Mouse (Mus musculus): ENCODE data around the gene Acsm2.

Acsm2 gene

GRCm38 (mm10) chr7:119554040-119554439 is at the start of gene Acsm2:
Gene Acsm2, plus strand, starts transcription at chr7:119554340.
- DNase-seq (ENCODE audit: low read depth, low spot score): no peak

DNA sequence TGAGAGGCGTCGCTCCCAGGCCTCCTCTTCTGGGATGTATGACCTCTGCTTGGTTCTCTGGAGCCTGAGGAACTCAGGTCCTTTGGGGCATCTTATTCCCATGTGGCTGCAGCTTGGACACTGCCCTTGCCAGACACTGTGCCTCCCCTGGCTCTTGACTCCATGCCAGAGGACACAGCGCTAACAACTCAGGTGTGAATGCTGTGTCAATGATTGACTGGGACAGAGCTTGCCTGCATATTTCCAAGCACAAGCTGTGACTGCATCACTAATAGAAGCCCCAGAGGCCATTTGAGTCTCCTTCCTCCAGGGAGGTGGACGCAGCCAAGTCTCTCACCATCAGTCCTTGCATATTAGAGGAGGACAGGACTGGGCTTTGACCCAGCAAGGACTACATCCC is 43.0 kb upstream of the Acsm2 start:
- DNase-seq (ENCODE audit: low read depth, low spot score): no peak

GRCm38 (mm10) chr7:119513056-119513455 is 41.1 kb upstream of the Acsm2 start:
- peak; percentile 8 for DNase-seq (ENCODE audit: low read depth, low spot score)

GRCm38 (mm10) chr7:119515492-119516271 is 38.5 kb upstream of the Acsm2 start:
- peak; percentile 6 for DNase-seq (ENCODE audit: low read depth, low spot score)

GRCm38 (mm10) chr7:119516272-119516558 is 37.9 kb upstream of the Acsm2 start:
- no peak for DNase-seq (ENCODE audit: low read depth, low spot score)

- DNase-seq (ENCODE audit: low read depth, low spot score): no peak
Observed at GRCm38 (mm10) chr7:119519163-119519562, 35.0 kb upstream of the Acsm2 start, which contains the start of gene Acsm5. Gene Acsm5, plus strand, starts transcription at chr7:119519463.

DNA sequence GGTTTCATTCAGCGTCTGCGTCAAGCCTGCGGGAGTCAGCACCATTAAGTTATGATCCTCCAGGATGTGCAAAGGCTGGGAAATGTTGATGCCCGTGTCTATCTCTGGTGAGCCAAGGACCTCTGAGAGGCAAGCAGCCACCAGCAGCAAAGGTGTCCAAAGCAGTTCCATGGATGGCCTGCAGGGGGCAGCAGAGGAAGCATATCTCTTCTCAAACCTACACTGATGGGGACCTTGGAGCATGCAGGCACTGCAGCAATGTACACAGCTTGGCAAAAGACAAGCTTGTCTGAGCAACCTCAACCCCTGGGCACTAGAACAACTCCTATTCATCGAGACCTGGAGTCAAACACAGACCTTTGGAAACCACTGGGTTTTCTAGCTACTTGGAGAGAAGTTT is 34.5 kb upstream of the Acsm2 start:
- DNase-seq (ENCODE audit: low read depth, low spot score): peak; percentile 20

DNA sequence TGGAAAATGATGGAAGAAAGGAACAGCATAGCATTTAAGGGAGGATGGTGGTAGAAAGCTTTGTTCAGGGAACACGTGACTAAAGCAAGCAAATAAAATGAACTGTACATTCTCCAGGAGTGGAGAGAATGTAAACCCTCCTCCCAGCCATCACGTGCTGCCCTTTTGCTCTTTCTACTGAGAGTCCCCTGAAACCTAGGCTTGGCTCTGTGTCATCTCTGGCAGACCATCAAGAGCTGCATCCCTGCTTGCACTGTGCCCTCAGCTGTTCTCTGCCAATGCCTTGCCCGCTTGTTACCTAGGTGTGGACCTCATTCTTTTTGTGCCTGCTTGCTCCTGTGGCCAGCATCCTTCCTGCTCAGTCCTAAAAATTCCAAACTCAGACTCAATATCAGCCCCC is 32.3 kb upstream of the Acsm2 start:
- no peak for DNase-seq (ENCODE audit: low read depth, low spot score)

DNA sequence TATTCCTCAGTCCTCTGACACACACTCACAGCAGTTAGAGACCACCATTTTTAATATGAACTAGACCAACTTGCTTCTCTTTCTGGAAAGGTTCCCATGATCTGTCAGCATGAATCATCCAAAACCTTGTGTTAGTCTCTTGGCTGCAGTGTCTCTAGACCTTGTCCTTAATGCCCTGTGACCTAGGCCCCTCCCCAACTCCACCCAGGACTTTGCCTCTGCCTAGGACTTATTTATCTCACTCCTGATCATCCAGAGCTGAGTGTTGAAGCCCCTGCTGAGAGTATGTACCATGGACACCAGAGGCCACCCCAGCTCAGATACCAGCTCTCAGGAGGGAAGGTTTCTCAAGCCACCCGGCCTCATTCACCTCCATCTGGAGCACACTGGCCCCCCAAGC is 31.8 kb upstream of the Acsm2 start:
- DNase-seq (ENCODE audit: low read depth, low spot score): no peak

GRCm38 (mm10) chr7:119523389-119523788 is 30.8 kb upstream of the Acsm2 start, which contains the start of gene Pdilt:
Gene Pdilt, minus strand, starts transcription at chr7:119523489.
- DNase-seq (ENCODE audit: low read depth, low spot score): no peak

DNA sequence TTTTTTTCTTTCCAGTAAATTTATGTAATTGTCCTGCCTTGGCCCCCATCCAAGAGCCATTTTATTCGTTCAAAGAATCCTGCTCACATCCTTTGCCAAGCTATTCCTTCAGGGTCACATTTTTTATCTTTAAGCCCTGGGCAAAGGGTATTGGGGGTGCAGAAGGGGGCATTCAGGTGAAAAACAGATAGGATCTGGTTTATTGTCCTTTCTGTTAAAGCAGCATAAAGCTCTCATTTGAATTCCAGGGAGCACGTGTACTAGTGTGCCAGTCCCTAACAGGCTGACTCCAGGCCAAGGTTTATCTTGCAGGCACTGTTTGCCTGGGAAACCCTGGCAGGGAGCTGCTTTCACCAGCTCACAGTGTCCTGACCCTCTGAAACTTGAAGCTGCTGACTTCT is 28.3 kb upstream of the Acsm2 start:
- no peak for DNase-seq (ENCODE audit: low read depth, low spot score)

- no peak for DNase-seq (ENCODE audit: low read depth, low spot score)
Observed at GRCm38 (mm10) chr7:119526486-119526885, 27.7 kb upstream of the Acsm2 start.

DNA sequence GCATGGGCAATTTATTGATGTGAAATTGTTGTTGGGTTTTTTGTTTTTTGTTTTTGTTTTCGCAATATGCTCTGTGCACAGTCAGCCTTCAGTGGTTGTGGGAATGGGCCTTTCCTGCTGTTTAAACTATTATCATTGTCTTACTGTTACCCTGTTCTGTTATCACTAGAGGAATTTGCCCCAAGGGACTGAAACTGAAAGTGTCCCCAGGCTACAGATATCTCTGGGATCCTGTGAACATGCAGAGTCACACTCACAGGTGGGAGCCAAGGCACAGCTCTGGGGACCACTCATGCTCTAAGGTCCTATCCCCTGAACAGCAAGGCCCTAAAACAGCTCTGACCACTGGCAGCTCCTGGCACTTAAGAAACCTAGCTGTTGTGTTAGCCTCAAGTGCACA is 27.0 kb upstream of the Acsm2 start:
- DNase-seq (ENCODE audit: low read depth, low spot score): no peak

DNA sequence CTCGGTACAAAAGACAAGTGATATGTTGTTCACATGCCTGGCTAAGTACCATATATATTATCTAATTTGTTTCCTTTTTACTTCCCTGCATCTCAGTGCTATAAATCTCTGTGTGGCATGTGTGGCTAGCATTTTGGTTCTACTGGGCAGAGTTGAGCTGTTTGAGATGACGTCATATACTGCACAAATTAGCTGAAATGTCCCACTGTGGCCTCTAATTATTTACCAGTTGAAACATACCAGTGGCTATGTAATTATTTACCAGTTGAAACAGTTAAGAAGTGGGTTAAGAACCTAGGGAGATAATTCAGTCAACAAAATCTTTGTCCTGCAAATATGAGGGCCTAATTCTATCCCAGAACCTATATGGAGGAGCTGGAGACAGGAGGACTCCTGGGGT is 26.6 kb upstream of the Acsm2 start:
- no peak for DNase-seq (ENCODE audit: low read depth, low spot score)

GRCm38 (mm10) chr7:119528617-119529016 is 25.5 kb upstream of the Acsm2 start:
- DNase-seq (ENCODE audit: low read depth, low spot score): no peak

GRCm38 (mm10) chr7:119532924-119533323 is 21.2 kb upstream of the Acsm2 start:
- no peak for DNase-seq (ENCODE audit: low read depth, low spot score)

GRCm38 (mm10) chr7:119534389-119534788 is 19.8 kb upstream of the Acsm2 start:
- DNase-seq (ENCODE audit: low read depth, low spot score): no peak

DNA sequence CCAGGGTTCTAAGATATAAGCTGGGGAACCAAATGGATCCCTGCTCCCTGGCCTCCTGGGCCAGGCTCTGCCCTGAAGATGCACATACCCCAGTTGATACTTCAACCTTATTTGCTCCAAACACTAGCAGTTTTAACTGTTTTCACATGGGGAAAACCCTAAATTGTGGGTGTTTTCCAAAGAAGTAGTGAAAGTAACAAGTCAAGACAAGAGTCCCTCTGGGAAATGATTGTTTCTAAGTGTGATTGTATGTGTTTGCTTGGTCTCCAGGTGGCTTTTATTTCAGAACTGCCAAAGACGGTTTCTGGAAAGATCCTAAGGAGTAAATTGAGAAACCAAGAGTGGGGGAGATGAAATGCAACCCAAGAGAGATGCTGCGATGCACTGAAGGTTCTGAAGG is 11.7 kb upstream of the Acsm2 start:
- no peak for DNase-seq (ENCODE audit: low read depth, low spot score)

GRCm38 (mm10) chr7:119545572-119545971 is 8.6 kb upstream of the Acsm2 start:
- DNase-seq (ENCODE audit: low read depth, low spot score): no peak

GRCm38 (mm10) chr7:119550471-119551222 is 3.5 kb upstream of the Acsm2 start:
- DNase-seq (ENCODE audit: low read depth, low spot score): no peak

GRCm38 (mm10) chr7:119559789-119560451 is 5.8 kb downstream of the Acsm2 start:
- no peak for DNase-seq (ENCODE audit: low read depth, low spot score)

DNA sequence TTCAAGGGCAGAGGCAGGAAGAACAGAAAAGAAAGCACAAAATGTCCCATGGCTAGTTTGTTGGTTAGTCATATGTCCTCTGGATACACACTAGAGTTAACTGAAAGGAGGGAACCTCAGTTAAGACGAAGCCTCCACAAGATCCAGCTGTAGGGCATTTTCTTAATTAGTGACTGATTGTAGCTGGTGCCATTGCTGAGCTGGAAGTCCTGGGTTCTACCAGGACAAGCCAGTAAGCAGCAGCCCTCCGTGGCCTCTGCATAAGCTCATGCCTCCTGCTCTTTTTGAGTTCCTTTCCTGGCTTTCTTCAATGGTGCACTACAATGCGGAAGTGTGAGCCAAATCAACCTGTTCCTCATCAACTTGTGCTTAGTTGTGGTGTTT is 6.3 kb downstream of the Acsm2 start:
- DNase-seq (ENCODE audit: low read depth, low spot score): no peak

DNA sequence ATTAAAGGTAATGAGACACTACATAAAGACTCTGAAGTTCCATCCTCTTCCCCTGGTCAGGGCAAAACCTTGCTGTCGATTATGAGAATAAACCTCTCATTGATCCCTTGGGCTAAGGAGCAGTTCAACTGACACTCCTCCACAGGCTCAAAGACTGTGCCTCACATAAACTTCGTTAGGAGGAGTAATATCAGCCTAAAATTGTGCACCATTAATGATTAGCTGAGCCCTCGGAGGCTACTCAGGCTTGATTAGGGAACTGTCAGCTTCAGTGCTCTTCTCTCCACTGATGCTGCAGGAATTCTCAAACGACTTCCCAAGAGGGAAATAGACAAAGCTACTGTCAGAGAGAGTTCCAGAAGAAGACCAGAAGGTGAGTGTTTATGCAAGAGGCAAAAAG is 7.3 kb downstream of the Acsm2 start:
- DNase-seq (ENCODE audit: low read depth, low spot score): no peak
